Mouse (Mus musculus): Measurements from ENCODE around the gene Plekha6. TPM values are rescaled to one million over a fixed set of nuclear protein-coding genes. Genes with fewer than 3 reads are reported as not detected.

The Plekha6 gene
- polyA plus RNA-seq, 1 experiment from 2014 or later, result 2.5 TPM

DNA sequence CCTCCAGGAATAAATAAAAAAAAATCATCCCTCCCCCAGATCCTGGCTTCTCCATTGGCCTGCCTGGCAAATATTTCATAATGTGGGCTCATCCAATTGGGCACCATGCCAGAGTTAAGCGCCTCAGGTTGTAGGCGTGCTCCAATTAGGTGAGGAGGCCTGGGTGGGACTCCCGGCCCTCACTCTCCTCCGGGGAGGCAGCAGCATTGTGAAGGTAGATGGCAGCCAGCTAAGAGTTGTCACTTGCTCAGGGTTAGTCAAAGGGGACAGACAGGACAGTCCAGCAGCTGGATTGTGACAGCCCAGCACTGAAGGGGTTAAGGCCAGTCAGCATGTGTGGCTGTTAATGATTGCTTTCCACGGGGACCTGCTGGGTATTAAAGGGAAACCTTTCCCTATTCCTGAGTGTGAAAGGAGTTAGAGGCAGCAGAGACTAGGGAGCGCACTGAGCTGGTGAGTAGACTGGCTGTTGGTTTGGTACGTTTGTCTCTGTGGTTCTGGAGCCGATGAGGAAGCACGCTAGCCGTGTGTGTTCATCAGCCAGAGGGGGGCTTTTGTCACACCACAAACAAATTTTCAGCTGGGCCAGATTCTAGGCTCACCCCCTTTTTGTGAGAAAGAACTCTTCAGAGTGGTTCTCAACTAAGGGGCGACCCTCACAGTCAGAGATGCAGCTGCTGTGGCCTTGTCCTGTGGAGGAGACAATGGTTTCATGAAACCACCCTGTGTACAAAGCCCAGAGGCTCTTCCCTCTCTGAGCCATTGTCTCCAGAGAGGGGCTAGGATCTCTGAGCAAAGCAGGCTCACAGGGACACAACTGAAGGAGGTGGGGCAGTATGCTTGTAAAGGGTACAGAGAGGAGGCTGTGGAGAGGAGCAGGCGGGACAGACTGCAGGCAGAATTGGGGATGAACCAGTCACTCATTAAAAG, 81.9 kb downstream of the Plekha6 start:
- Histone ChIP-seq H3K4me2 (peak overlapping the region; percentile 52), H3K27me3 (no peaks in the 10 kb centered on the region), H3K9ac (peak overlapping the region; percentile 35), H3K4me1 (replicated peaks) (peaks cover 37% of the 10 kb centered on the region), H3K27ac (replicated peaks) (peak overlapping the region; percentile 61; the same call in 1 of the 2 replicates), H3K4me3 (replicated peaks) (peak overlapping the region; percentile 35), H3K9me3 (replicated peaks) (no peaks in the 10 kb centered on the region), H3K36me3 (replicated peaks) (no peaks in the 10 kb centered on the region)
- ATAC-seq (ENCODE audit: insufficient read depth), result peak; percentile 37
- 23% methylated on average over 12 of the region's 12 CpGs for WGBS (ENCODE audit: insufficient replicate concordance)

GRCm38 (mm10) chr1:133247189-133247588, 83.2 kb downstream of the Plekha6 start:
- peaks cover 48% of the 10 kb centered on the region for H3K4me1 ChIP-seq (replicated peaks)

DNA sequence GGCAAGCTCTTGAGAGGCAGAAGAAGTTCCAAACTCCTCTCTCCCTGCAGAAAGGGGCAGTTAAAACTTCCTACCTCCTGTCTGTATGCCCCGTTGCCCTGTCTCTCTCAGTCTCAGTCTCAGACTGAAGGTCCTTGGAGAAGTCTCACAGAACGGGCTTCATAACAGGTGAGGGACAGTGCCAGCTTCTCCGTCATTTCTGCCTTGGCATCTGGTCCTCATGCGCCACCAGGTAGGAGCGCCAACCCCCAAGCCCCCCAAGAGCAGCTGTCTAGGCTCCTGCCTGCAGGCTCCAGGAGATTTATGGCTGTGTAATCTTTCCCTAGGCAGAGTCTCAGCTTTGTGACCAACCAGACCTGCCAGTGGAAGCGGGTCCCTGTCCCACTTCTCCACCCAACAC, 86.8 kb downstream of the Plekha6 start:
- H3K9me3 ChIP-seq (replicated peaks), result no peaks in the 10 kb centered on the region
- 64% methylated on average over 6 of the region's 6 CpGs for WGBS (ENCODE audit: insufficient replicate concordance)
- no peaks in the 10 kb centered on the region for H3K36me3 ChIP-seq (replicated peaks)
- H3K4me1 ChIP-seq (replicated peaks), result peaks cover 54% of the 10 kb centered on the region
- H3K27ac ChIP-seq (replicated peaks), result no peak overlapping the region
- no peak overlapping the region for H3K9ac ChIP-seq
- no peak overlapping the region for H3K4me3 ChIP-seq (replicated peaks)
- no peak overlapping the region for H3K4me2 ChIP-seq
- no peak for ATAC-seq (ENCODE audit: insufficient read depth)
- H3K27me3 ChIP-seq, result no peaks in the 10 kb centered on the region

More at GRCm38 (mm10) chr1:133247189-133247588, 83.2 kb downstream of the Plekha6 start:
- WGBS (ENCODE audit: insufficient replicate concordance), result 62% methylated on average over 5 of the region's 5 CpGs
- H3K36me3 ChIP-seq (replicated peaks), result no peaks in the 10 kb centered on the region
- H3K9me3 ChIP-seq (replicated peaks), result no peaks in the 10 kb centered on the region
- peak overlapping the region; percentile 52 for H3K4me2 ChIP-seq
- H3K27me3 ChIP-seq, result no peaks in the 10 kb centered on the region
- H3K4me3 ChIP-seq (replicated peaks), result no peak overlapping the region
- H3K27ac ChIP-seq (replicated peaks), result no peak overlapping the region
- ATAC-seq (ENCODE audit: insufficient read depth), result no peak
- no peak overlapping the region for H3K9ac ChIP-seq

DNA sequence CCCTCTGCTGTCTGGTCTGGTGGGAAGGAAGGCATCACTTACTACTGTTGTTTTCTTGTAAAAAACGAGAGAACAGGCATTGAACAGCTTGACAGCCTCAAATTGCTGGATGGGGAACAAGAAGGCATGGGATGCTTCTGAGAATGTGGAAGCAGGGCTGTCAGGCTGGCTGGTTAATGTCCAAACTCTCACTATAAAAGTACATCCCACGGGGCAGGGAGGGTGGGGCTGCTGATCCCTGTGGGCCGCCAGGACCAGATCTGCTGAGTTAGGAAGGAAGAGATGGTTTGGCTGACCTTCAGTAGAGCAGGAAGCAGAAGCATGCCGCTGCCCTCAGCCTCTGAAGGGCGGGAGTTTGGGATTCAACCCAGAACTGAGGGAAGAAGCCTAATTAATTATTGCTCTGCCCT, 87.6 kb downstream of the Plekha6 start:
- H3K27me3 ChIP-seq, result peaks cover 3% of the 10 kb centered on the region; the same call in 1 of the 2 replicates
- H3K4me1 ChIP-seq (replicated peaks), result peaks cover 51% of the 10 kb centered on the region
- H3K9ac ChIP-seq, result no peak overlapping the region
- ATAC-seq (ENCODE audit: insufficient read depth), result no peak
- 21% methylated on average over 5 of the region's 5 CpGs for WGBS (ENCODE audit: insufficient replicate concordance)
- H3K9me3 ChIP-seq (replicated peaks), result no peaks in the 10 kb centered on the region
- H3K36me3 ChIP-seq (replicated peaks), result no peaks in the 10 kb centered on the region
- H3K4me2 ChIP-seq, result no peak overlapping the region
- H3K27ac ChIP-seq (replicated peaks), result no peak overlapping the region
- no peak overlapping the region for H3K4me3 ChIP-seq (replicated peaks)

- Histone ChIP-seq H3K36me3 (replicated peaks) (no peaks in the 10 kb centered on the region), H3K9me3 (replicated peaks) (no peaks in the 10 kb centered on the region), H3K9ac (no peak overlapping the region), H3K4me1 (replicated peaks) (peaks cover 46% of the 10 kb centered on the region), H3K4me2 (no peak overlapping the region), H3K27ac (replicated peaks) (0 out of 2 replicates have a peak overlapping the region, but pooled peaks have one; percentile 38), H3K4me3 (replicated peaks) (no peak overlapping the region), H3K27me3 (peaks cover 3% of the 10 kb centered on the region; the same call in 1 of the 2 replicates)
- 56% methylated on average over 3 of the region's 3 CpGs for WGBS (ENCODE audit: insufficient replicate concordance)
- ATAC-seq (ENCODE audit: insufficient read depth), result 0 out of 2 replicates have a peak, but pooled peaks have one; percentile 19
Measured at GRCm38 (mm10) chr1:133252251-133252650, 88.2 kb downstream of the Plekha6 start.

GRCm38 (mm10) chr1:133252801-133253531, 89.0 kb downstream of the Plekha6 start:
- Histone ChIP-seq H3K9ac (no peak overlapping the region), H3K27me3 (peaks cover 6% of the 10 kb centered on the region; the same call in 1 of the 2 replicates), H3K4me1 (replicated peaks) (peaks cover 44% of the 10 kb centered on the region), H3K36me3 (replicated peaks) (no peaks in the 10 kb centered on the region), H3K27ac (replicated peaks) (peak overlapping the region; percentile 38; the same call in 1 of the 2 replicates), H3K4me3 (replicated peaks) (no peak overlapping the region), H3K4me2 (no peak overlapping the region), H3K9me3 (replicated peaks) (no peaks in the 10 kb centered on the region)
- ATAC-seq (ENCODE audit: insufficient read depth), result no peak
- 57% methylated on average over 10 of the region's 10 CpGs for WGBS (ENCODE audit: insufficient replicate concordance)

DNA sequence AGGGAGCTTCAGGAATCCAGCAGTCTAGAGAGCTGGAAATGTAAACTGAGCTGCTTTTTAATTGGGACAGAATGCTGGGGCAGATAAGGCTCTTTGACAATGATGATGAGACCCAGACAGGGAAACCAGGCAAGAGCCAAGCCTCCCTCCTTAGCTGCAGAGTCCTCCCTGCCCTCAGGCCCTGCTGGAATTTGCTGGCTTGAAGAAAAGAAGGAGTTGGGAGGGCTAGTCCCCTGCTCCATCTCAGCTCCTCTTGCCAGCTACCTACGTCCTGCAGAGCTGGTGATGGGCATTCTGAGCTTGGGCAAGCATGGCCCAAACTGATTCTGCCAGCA, 89.5 kb downstream of the Plekha6 start:
- H3K4me3 ChIP-seq (replicated peaks), result no peak overlapping the region
- ATAC-seq (ENCODE audit: insufficient read depth), result no peak
- H3K27me3 ChIP-seq, result peaks cover 10% of the 10 kb centered on the region; the same call in 1 of the 2 replicates
- H3K4me2 ChIP-seq, result no peak overlapping the region
- H3K9me3 ChIP-seq (replicated peaks), result no peaks in the 10 kb centered on the region
- H3K9ac ChIP-seq, result no peak overlapping the region
- no peak overlapping the region for H3K27ac ChIP-seq (replicated peaks)
- 35% methylated on average over 1 of the region's 1 CpGs for WGBS (ENCODE audit: insufficient replicate concordance)
- peaks cover 50% of the 10 kb centered on the region for H3K4me1 ChIP-seq (replicated peaks)
- H3K36me3 ChIP-seq (replicated peaks), result no peaks in the 10 kb centered on the region

GRCm38 (mm10) chr1:133254226-133254625, 90.2 kb downstream of the Plekha6 start:
- no peaks in the 10 kb centered on the region for H3K9me3 ChIP-seq (replicated peaks)
- peaks cover 53% of the 10 kb centered on the region for H3K4me1 ChIP-seq (replicated peaks)
- H3K9ac ChIP-seq, result no peak overlapping the region
- WGBS (ENCODE audit: insufficient replicate concordance), result 64% methylated on average over 6 of the region's 6 CpGs
- ATAC-seq (ENCODE audit: insufficient read depth), result no peak
- H3K4me3 ChIP-seq (replicated peaks), result no peak overlapping the region
- no peaks in the 10 kb centered on the region for H3K36me3 ChIP-seq (replicated peaks)
- no peak overlapping the region for H3K4me2 ChIP-seq
- H3K27ac ChIP-seq (replicated peaks), result no peak overlapping the region
- peaks cover 11% of the 10 kb centered on the region; the same call in 1 of the 2 replicates for H3K27me3 ChIP-seq

- Histone ChIP-seq H3K9ac (no peak overlapping the region), H3K36me3 (replicated peaks) (no peaks in the 10 kb centered on the region; the same call in 1 of the 2 replicates), H3K27me3 (peaks cover 13% of the 10 kb centered on the region; the same call in 1 of the 2 replicates), H3K4me1 (replicated peaks) (peaks cover 53% of the 10 kb centered on the region), H3K9me3 (replicated peaks) (no peaks in the 10 kb centered on the region), H3K4me3 (replicated peaks) (no peak overlapping the region), H3K27ac (replicated peaks) (peak overlapping the region; percentile 45; the same call in 1 of the 2 replicates), H3K4me2 (no peak overlapping the region)
- peak; percentile 36 for ATAC-seq (ENCODE audit: insufficient read depth)
- 30% methylated on average over 9 of the region's 9 CpGs for WGBS (ENCODE audit: insufficient replicate concordance)
Measured at GRCm38 (mm10) chr1:133254856-133255764, 91.1 kb downstream of the Plekha6 start.

DNA sequence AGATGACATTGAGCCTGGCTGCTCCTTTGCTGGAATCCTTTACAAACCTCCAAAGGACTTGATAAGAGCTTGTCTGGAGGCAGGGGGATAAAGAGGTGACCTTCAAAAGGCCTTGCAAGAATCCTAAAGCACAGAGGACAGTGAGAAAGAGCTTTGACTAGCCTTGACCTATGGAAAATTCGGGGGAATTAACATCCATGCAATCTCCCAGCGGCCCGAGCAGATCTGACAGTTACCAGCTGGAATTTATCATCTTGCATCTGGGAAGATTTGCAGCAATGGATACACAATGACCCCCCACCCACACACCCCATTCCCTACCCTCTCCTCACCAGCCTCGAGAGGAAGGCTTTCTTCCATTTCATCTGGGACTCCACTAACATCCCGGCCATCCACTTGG, 91.8 kb downstream of the Plekha6 start:
- Histone ChIP-seq H3K36me3 (replicated peaks) (no peaks in the 10 kb centered on the region; the same call in 1 of the 2 replicates), H3K4me2 (no peak overlapping the region), H3K27me3 (peaks cover 13% of the 10 kb centered on the region; the same call in 1 of the 2 replicates), H3K4me3 (replicated peaks) (no peak overlapping the region), H3K4me1 (replicated peaks) (peaks cover 53% of the 10 kb centered on the region), H3K27ac (replicated peaks) (peak overlapping the region; percentile 45; the same call in 1 of the 2 replicates), H3K9me3 (replicated peaks) (no peaks in the 10 kb centered on the region), H3K9ac (no peak overlapping the region)
- 45% methylated on average over 5 of the region's 5 CpGs for WGBS (ENCODE audit: insufficient replicate concordance)
- ATAC-seq (ENCODE audit: insufficient read depth), result no peak
